Mouse (Mus musculus): ENCODE measurements around the gene Ripor1.
"Not testable (repeated sequence)": the region's sequence is repeated elsewhere in the genome, so short reads cannot be mapped to it uniquely, and the experiment has no call there.

The Ripor1 gene

GRCm38 (mm10) chr8:105604804-105605381 is at the start of gene Ripor1:
Gene Ripor1, plus strand, starts transcription at chr8:105605255.
- DNase-seq: peak; percentile 64

GRCm38 (mm10) chr8:105562863-105563262 is 42.2 kb upstream of the Ripor1 start:
- DNase-seq: no peak

- no peak for DNase-seq
Observed at GRCm38 (mm10) chr8:105563871-105564270, 41.2 kb upstream of the Ripor1 start.

GRCm38 (mm10) chr8:105564573-105565229 is 40.4 kb upstream of the Ripor1 start:
- not testable (repeated sequence) for DNase-seq

- DNase-seq: no peak
Observed at GRCm38 (mm10) chr8:105565401-105565881, 39.6 kb upstream of the Ripor1 start.

- peak; percentile 99 for DNase-seq
Observed at GRCm38 (mm10) chr8:105565952-105566702, 38.9 kb upstream of the Ripor1 start, which contains the start of gene Atp6v0d1. Gene Atp6v0d1, minus strand, starts transcription at chr8:105566047.

- peak; percentile 44 for DNase-seq
Observed at GRCm38 (mm10) chr8:105566703-105567595, 38.1 kb upstream of the Ripor1 start.

GRCm38 (mm10) chr8:105571810-105572209 is 33.2 kb upstream of the Ripor1 start:
- no peak for DNase-seq

- DNase-seq: no peak
Observed at GRCm38 (mm10) chr8:105573427-105573826, 31.6 kb upstream of the Ripor1 start.

- DNase-seq: no peak
Observed at GRCm38 (mm10) chr8:105574741-105575140, 30.3 kb upstream of the Ripor1 start.

GRCm38 (mm10) chr8:105575538-105575937 is 29.5 kb upstream of the Ripor1 start:
- DNase-seq: no peak

- DNase-seq: no peak
Observed at GRCm38 (mm10) chr8:105579719-105580118, 25.3 kb upstream of the Ripor1 start.

- DNase-seq: no peak
Observed at GRCm38 (mm10) chr8:105592431-105592830, 12.6 kb upstream of the Ripor1 start.

- DNase-seq: no peak
Observed at GRCm38 (mm10) chr8:105593859-105594258, 11.2 kb upstream of the Ripor1 start.

- no peak for DNase-seq
Observed at GRCm38 (mm10) chr8:105594451-105595242, 10.4 kb upstream of the Ripor1 start.

- peak; percentile 69 for DNase-seq
Observed at GRCm38 (mm10) chr8:105596362-105597034, 8.6 kb upstream of the Ripor1 start.

GRCm38 (mm10) chr8:105598777-105599176 is 6.3 kb upstream of the Ripor1 start:
- no peak for DNase-seq

GRCm38 (mm10) chr8:105601301-105601700 is 3.8 kb upstream of the Ripor1 start:
- no peak for DNase-seq

GRCm38 (mm10) chr8:105602540-105602939 is 2.5 kb upstream of the Ripor1 start:
- not testable (repeated sequence) for DNase-seq

GRCm38 (mm10) chr8:105605491-105606188 is 585 bp downstream of the Ripor1 start:
- peak; percentile 51 for DNase-seq
